Mouse (Mus musculus) Patski (cell line): ENCODE measurements around the gene Sv2b. TPM values are rescaled to one million over a fixed set of nuclear protein-coding genes. Genes with fewer than 3 reads are reported as not detected.
"Not testable (repeated sequence)": the region's sequence is repeated elsewhere in the genome, so short reads cannot be mapped to it uniquely, and the experiment has no call there.

ENCODE experiments used
- ATAC-seq: fragments of 100-300 bp; one replicate; pipeline ENCODE4 v1.8.0; 2021
- CTCF ChIA-PET: fragments of 350-600 bp; sonication (Branson Sonifier 250); formaldehyde crosslinking; loops from one replicate; lab custom pipeline; 2022; ENCODE audit warnings: inconsistent platforms; lab: Charles Lee
- POLR2A ChIA-PET: fragments of 350-600 bp; sonication (Branson Sonifier 250); formaldehyde crosslinking; loops from one replicate; lab custom pipeline; 2022; ENCODE audit warnings: antibody characterized with exemption, inconsistent platforms; lab: Charles Lee
- DNase-seq: peaks from one replicate; pipeline ENCODE4 v3.0.0-alpha.2; 2011; ENCODE audit warnings: low read depth, low spot score
- H3K27me3 ChIP-seq: fragments of 371-371 bp; one replicate; pipeline ENCODE4 v1.5.1; 2021
- CTCF ChIP-seq: fragments of 100-300 bp; IDR thresholded peaks from one replicate; pipeline ENCODE4 v1.5.1; 2021
- in situ Hi-C: fragments of 300-500 bp; cut with MboI; formaldehyde crosslinking; loops from 3 replicates; pipeline ENCODE4 v1.11.1; 2018; ENCODE audit warnings: low pct_unique_long_range_greater_than_20kb, mixed read lengths
- polyA plus RNA-seq: library from polyadenylated mRNA; unstranded; gene quantifications from one replicate; pipeline ENCODE4 v1.2.3, GENCODE M21; 2021

The Sv2b gene
- polyA plus RNA-seq = 0.04 TPM

DNA sequence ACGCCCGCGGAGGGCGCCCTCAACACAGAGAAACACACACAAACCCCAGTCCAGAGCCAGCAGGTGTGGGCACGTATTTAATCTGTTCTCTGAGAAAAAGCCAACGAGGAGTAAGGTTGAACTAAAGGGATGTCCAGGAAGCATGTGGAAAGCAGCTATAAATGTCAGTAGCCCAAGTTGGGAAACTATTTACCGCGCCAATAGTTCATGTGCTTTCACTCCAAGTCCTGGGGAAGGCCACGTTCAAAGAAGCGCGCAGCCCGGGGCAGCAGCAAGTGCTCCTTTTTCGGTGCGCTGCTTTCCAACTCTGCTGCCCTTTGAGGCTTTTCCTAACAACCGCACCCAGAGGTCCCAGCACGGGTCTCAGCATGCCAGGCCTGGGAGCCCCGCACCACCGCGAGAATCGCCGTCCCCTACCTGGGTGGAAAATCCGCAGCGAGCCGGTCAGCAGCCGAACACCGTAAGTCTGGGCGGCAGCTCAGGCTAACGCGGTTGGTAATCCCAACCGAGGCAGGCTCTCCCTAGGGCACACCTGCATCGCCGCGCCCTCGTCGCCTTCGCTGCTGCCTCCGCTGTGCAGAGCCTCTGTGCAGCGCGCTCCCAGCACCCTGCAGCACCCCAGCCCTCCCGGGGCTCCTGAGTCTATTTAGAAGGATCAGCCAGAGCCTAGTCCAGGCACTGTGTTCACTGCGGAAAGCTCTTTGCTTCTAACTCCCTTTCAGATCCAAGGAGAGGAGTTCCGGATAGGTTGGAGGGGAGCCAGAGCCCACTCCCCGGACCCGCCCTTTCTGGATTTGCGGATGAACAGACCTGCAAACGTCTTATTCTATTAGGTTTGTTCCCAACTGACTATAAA, at the start of gene Sv2b:
Gene Sv2b, minus strand, starts transcription at position 806 of the 856 bp plus-strand sequence.
- in situ Hi-C loops = no loop called here
- TF ChIP-seq CTCF = no peak
- POLR2A ChIA-PET = interaction anchor here (0.7 kb wide), 1 partner anchor 26 kb away, joined by 4 read pairs; no protein-coding TSS in a partner anchor
- no peak for ATAC-seq
- DNase-seq = no peak
- CTCF ChIA-PET = interaction anchor here (0.9 kb wide), 1 partner anchor 9 kb away, joined by 3 read pairs; no protein-coding TSS in a partner anchor
- H3K27me3 ChIP-seq = peaks cover 32% of the 10 kb centered on the region

DNA sequence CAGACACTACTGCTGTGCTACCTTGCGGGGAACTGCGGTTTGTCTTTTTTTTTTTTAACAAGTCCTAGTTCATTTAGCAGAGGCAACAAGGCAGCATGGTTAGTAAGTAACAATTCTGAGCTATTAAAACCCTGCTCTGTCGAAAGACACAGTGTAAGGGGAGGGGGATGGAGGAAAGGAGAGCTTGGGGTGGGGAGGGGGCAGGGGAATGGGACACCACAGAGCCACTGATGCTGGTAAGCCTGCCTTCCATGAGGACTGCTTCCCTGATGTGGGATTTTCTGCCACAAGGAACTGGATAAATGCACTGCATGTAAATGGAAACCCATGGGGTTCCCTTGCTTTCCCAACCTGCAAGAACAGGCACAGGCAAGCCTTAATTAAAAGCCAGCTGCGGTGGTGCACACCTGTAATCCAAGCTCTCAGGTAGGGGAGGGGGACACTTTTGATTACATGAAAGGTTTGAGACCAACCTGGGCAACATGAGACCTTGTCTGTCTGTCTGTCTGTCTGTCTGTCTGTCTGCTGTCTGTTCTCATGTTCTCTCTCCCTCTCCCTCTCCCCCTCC, 49.3 kb upstream of the Sv2b start:
- ATAC-seq (no peak), DNase-seq (no peak)
- ChIA-PET POLR2A (no interaction called here), CTCF (interaction anchor here (0.9 kb wide), 1 partner anchor 222 kb away, joined by 3 read pairs; no protein-coding TSS in a partner anchor)
- TF ChIP-seq CTCF = no peak
- H3K27me3 ChIP-seq = no peaks in the 10 kb centered on the region
- in situ Hi-C loops = no loop called here

DNA sequence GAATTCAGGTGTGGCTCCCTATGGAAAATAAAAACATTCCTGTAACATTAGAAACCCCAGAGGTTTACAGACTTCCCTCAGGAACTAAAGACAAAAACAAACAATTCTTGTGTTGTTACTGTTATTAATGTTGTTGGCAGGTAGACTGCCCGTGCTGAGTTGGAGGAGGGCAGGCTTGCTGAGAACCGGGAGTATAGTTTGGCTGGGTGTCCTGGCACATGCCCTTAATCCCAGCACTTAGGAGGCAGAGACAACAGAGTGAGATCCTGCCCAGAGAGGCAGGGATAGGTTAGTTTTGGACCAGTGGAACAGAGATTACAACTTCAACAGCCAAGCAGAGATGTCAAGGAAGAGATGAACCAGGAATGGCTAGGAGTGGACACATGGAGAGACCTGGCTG, 46.5 kb upstream of the Sv2b start:
- H3K27me3 ChIP-seq = peaks cover 2% of the 10 kb centered on the region
- ATAC-seq = no peak
- DNase-seq = no peak
- TF ChIP-seq CTCF = no peak
- ChIA-PET POLR2A (no interaction called here), CTCF (no interaction called here)
- in situ Hi-C loops = no loop called here

DNA sequence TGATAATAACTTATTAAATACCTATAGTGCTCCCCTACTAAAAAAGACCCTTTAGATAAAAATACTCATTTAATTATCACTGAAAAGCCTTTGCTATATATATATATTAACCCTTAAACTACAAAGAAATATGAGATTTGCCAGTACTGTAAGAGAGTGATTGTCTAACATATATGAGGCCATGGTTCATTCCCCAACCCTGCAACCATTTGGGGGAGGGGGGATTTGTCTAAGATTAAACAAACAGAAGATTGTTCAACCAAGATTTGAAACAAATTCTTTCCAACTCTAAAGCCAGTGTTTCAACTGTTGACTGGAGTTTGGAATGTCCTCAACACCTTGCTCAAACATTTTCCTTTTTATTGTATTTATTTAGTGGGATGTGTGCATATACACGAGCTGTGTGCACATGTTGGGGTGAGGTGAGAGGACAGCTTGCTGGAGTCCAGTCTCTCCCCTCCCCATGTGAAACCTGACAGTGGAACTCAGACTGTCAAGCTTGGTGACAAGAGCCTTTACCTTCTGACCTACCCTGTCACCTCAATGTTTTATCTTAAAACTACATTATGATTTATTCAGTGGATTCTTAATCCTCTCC, 43.8 kb upstream of the Sv2b start:
- DNase-seq (no peak), ATAC-seq (no peak)
- ChIA-PET POLR2A (no interaction called here), CTCF (no interaction called here)
- in situ Hi-C loops = no loop called here
- TF ChIP-seq CTCF = no peak
- peaks cover 2% of the 10 kb centered on the region for H3K27me3 ChIP-seq

DNA sequence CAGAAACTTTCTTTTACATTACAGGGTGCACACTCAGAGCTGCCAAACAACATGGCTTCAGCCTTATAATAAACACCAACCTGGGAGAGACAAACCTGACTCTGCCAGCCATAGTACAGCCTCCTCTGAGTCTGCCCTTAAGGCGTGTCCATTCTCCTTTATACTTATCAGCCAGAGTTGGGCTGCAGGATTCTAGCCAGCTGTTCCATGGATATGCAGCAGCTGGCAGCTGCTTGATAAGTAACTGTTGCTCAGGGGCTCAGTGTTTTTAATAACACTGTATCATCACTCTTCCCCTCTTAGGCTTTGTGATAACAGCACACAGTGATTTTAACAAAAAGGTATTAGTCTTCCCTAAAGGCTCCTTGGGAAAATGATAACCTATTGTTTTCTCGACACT, 41.1 kb upstream of the Sv2b start:
- ChIA-PET CTCF (no interaction called here), POLR2A (no interaction called here)
- no peak for TF ChIP-seq CTCF
- in situ Hi-C loops = no loop called here
- ATAC-seq (no peak), DNase-seq (no peak)
- peaks cover 2% of the 10 kb centered on the region for H3K27me3 ChIP-seq

DNA sequence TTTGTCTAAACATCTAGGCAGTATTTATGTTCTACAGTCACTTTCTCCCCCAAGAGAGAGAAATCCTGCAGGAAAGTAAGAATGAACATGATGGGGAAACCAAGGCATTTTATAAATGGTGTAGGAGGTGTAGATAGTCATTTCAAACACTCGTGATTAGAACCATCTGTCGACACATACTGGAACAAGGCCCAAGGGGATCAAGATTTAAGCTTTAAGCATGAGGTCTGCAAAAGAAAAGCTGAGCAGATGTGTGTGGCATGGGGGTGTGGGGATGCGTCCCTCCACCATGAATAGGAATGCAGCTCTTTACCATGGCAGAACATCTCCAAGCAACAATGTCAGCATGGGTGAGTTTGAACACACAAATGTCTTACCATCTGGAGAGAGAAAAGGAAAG, 23.2 kb upstream of the Sv2b start:
- H3K27me3 ChIP-seq = no peaks in the 10 kb centered on the region
- CTCF ChIA-PET = no interaction called here
- POLR2A ChIA-PET = no interaction called here
- in situ Hi-C loops = no loop called here
- no peak for DNase-seq
- ATAC-seq = no peak
- no peak for TF ChIP-seq CTCF

DNA sequence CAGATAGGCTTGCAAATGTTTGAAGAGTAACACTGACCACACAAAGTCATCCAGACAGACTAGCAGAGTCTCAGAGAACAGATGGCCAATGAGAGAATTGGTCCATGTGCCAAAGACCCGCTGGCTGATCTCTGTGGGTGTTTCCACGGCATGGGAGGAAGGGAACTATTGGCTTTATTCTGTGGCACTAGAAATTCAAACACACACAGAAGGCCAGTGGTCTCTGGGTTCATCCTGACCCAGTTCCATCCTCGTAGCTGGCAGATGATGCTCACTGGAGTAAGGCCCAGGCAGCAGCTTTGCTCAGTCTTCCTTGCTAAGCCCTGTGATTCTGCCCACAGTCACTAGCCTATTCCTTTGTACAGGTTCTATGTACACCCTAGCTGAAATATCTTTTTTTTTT, 20.7 kb upstream of the Sv2b start:
- no peak for ATAC-seq
- TF ChIP-seq CTCF = no peak
- ChIA-PET CTCF (interaction anchor here (1.0 to 1.1 kb wide), 2 partner anchors 13 to 14 kb away, joined by 3 read pairs; no protein-coding TSS in a partner anchor), POLR2A (no interaction called here)
- H3K27me3 ChIP-seq = no peaks in the 10 kb centered on the region
- DNase-seq = no peak
- in situ Hi-C loops = no loop called here

DNA sequence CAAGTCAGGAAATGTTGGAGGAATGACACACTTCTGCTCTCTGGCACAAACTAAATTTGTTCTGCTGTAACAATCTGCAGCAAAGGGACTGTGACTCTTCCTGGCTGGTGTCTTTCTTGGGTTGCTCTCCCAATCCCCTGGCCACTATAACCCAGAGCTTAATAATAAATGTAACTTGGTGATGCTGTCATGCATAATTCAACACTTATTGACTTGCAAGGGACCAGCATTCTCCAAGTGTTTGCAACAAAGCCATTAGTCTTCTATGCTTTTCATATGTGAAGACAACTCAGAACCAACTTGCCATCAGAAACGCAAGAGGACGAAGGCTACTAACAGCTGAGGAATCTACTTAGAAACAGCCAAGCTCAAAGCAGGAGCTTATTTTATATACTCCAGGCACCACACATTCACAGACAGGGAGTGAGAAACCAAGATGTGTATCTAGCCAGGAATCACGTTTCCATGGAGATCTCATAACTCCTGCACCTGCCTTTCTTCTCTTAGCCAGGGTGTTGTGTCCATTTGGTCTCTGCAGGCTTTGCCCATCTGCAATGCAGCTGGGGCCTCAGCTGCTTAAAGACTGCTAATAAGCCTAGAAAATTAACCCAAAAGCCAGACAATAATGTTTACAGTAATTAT, 19.8 kb upstream of the Sv2b start:
- no peaks in the 10 kb centered on the region for H3K27me3 ChIP-seq
- DNase-seq = no peak
- ChIA-PET POLR2A (no interaction called here), CTCF (interaction anchor here (1.0 to 1.1 kb wide), 3 partner anchors 14 to 15 kb away, joined by 3 read pairs; no protein-coding TSS in a partner anchor)
- ATAC-seq = no peak
- in situ Hi-C loops = no loop called here
- TF ChIP-seq CTCF = no peak

DNA sequence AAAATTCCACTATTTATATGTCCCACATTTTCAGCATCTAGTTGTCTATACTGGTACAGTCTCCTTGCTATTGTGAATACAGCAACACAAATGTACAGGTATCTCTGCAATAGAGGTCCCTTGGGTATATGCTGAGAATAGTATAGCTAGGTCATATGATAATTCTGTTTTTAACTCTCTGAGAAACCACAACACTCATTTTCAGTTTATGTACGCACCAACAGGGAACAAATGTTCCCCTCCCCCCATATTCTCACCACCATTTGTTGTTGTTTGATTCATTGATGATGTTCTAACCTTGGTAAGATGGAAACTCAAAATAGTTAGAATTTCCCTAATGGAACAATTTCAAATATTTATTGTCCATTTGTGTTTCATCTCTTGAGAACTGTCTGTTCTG, 16.2 kb upstream of the Sv2b start:
- TF ChIP-seq CTCF = no peak
- ATAC-seq = no peak
- DNase-seq = no peak
- H3K27me3 ChIP-seq = no peaks in the 10 kb centered on the region
- in situ Hi-C loops = no loop called here
- ChIA-PET POLR2A (no interaction called here), CTCF (interaction anchor here (1.2 kb wide), 1 partner anchor 187 kb away, joined by 3 read pairs; no protein-coding TSS in a partner anchor)

DNA sequence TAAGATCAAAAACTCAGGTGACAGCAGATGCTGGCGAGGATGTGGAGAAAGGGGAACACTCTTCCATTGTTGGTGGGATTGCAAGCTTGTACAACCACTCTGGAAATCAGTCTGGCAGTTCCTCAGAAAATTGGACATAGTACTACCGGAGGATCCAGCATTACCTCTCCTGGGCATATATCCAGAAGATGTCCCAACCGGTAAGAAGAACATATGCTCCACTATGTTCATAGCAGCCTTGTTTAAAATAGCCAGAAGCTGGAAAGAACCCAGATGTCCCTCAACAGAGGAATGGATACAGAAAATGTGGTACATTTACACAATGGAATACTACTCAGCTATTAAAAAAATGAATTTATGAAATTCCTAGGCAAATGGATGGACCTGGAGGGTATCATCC, 13.7 kb upstream of the Sv2b start:
- POLR2A ChIA-PET, DNase-seq, H3K27me3 ChIP-seq, in situ Hi-C loops, ATAC-seq, CTCF ChIA-PET: not testable (repeated sequence)
